Mouse (Mus musculus) 3134 (cell line): Measurements from ENCODE around the gene Hephl1.
"Not testable (repeated sequence)": the region's sequence is repeated elsewhere in the genome, so short reads cannot be mapped to it uniquely, and the experiment has no call there.

Source experiments
- DNase-seq: peaks from one replicate; pipeline ENCODE4 v3.0.0-alpha.2; 2011; ENCODE audit warnings: low spot score; ENCODE audit not compliant: insufficient read length; ENCODE audit errors: extremely low read depth

Gene Hephl1

GRCm38 (mm10) chr9:15112008-15112407 is at the start of gene Hephl1:
TSS of gene Hephl1 (minus strand) at chr9:15112108.
- no peak for DNase-seq

GRCm38 (mm10) chr9:15149246-15149926 is 37.5 kb upstream of the Hephl1 start:
- no peak for DNase-seq

GRCm38 (mm10) chr9:15140546-15140945 is 28.6 kb upstream of the Hephl1 start:
- DNase-seq: no peak

GRCm38 (mm10) chr9:15125897-15126296 is 14.0 kb upstream of the Hephl1 start:
- DNase-seq: no peak

GRCm38 (mm10) chr9:15122431-15122830 is 10.5 kb upstream of the Hephl1 start:
- DNase-seq: no peak

GRCm38 (mm10) chr9:15120841-15121358 is 9.0 kb upstream of the Hephl1 start:
- DNase-seq: no peak

GRCm38 (mm10) chr9:15120209-15120608 is 8.3 kb upstream of the Hephl1 start:
- DNase-seq: no peak

GRCm38 (mm10) chr9:15119515-15119914 is 7.6 kb upstream of the Hephl1 start:
- peak; percentile 11 for DNase-seq

GRCm38 (mm10) chr9:15116165-15116564 is 4.3 kb upstream of the Hephl1 start:
- no peak for DNase-seq

- no peak for DNase-seq
Observed at GRCm38 (mm10) chr9:15114102-15114501, 2.2 kb upstream of the Hephl1 start.

- no peak for DNase-seq
Observed at GRCm38 (mm10) chr9:15108101-15108500, 3.8 kb downstream of the Hephl1 start.

- no peak for DNase-seq
Observed at GRCm38 (mm10) chr9:15105136-15105535, 6.8 kb downstream of the Hephl1 start.

GRCm38 (mm10) chr9:15103579-15104300 is 8.2 kb downstream of the Hephl1 start:
- DNase-seq: no peak

- no peak for DNase-seq
Observed at GRCm38 (mm10) chr9:15101531-15102161, 10.3 kb downstream of the Hephl1 start.

- DNase-seq: not testable (repeated sequence)
Observed at GRCm38 (mm10) chr9:15098421-15098820, 13.5 kb downstream of the Hephl1 start.

GRCm38 (mm10) chr9:15097172-15097571 is 14.7 kb downstream of the Hephl1 start:
- no peak for DNase-seq

- no peak for DNase-seq
Observed at GRCm38 (mm10) chr9:15096161-15096560, 15.7 kb downstream of the Hephl1 start.

- no peak for DNase-seq
Observed at GRCm38 (mm10) chr9:15095206-15095605, 16.7 kb downstream of the Hephl1 start.

- DNase-seq: peak; percentile 69
Observed at GRCm38 (mm10) chr9:15068686-15069295, 43.1 kb downstream of the Hephl1 start.

- no peak for DNase-seq
Observed at GRCm38 (mm10) chr9:15067995-15068685, 43.8 kb downstream of the Hephl1 start.
